Mouse (Mus musculus) adrenal gland, postnatal 14 days (tissue): ENCODE results near the gene Slc12a6. TPM values are rescaled to one million over a fixed set of nuclear protein-coding genes. Genes with fewer than 3 reads are reported as not detected.

ENCODE experiments used
- DNase-seq: peaks from one replicate; pipeline ENCODE4 v3.0.0; 2021; ENCODE audit warnings: mixed read lengths
- long read RNA-seq, 2 experiments: library from polyadenylated mRNA; stranded (forward); transcript quantifications; one replicate each; pipeline ENCODE4 v2.0.0; 2021
- total RNA-seq: library from RNA; stranded (reverse); gene quantifications from 2 replicates; pipeline ENCODE4 v1.2.3, GENCODE M21; 2021

The Slc12a6 gene
- total RNA-seq = 35.0 and 48.5 TPM in 2 replicates
- long read RNA-seq, experiment 1, full-length matches to known transcripts = 1 of 3 reads
- long read RNA-seq, experiment 1, partial matches to known transcripts = 2 of 3 reads
- long read RNA-seq, experiment 1, other reads (novel, unspliced or antisense) = 0 of 3 reads
- long read RNA-seq, experiment 2, full-length matches to known transcripts = 1 of 3 reads
- long read RNA-seq, experiment 2, partial matches to known transcripts = 2 of 3 reads
- long read RNA-seq, experiment 2, other reads (novel, unspliced or antisense) = 0 of 3 reads

DNA sequence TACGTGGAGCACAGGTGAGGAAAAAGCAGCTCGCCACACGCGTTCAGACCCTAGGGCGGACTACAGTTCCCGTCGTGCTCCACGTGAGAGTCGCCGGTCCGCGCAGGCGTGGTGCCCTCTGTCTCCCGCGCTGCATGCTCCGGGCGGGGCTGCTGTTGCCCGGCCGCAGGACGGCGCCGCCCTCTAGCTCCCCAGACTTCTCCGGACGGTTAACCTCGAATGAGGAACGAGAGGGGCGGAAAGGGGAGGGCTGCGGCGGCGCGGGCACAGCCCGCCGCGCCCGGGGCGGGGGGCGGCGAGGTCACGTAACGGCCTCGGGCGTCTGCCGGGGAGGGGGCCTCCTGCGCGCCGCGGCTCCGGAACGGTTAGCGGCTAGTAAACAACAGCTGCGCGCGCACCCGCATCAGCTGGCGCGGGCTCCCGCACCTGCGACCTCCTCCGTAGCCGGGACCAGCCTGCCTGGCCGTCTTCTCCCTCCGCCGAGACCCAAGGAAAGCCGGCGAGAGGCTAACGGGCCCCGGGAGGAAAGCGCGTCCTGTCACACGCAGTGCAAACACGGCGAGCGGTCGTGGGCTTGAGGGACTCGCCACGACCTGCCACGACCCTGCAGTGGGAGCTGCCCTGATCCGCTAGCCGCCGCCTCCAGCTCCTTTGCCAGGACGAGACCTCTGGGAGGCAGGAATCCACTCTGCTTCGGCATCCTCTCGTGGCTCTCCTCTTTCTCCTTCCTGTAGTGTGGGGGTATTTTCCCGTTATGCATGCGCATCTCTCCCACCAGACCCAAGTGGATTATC is at the start of gene Slc12a6:
Gene Slc12a6, plus strand, starts transcription at position 378 of the 794 bp plus-strand sequence.
- DNase-seq = peak; percentile 96

GRCm38 (mm10) chr2:112215977-112216376 is 49.6 kb upstream of the Slc12a6 start:
- DNase-seq = peak; percentile 9

DNA sequence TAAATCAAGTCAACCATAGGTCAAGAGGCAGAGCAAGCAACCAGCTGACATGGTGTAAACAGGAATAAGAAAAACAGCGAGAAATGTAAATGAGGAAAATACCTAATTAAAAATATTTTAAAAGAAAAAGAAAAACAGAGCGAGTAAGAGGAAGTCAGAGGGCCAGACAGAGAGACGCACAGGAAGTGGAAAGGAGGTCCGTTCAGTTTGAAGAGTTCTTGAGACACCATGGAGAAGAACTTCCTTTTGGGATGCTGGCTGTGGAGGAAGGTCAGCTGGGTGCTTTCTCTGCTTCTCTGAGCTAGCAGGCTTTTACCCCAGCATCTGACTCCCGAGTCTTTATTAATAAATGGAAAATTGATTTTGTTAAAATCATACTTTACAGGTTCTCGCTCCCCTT is 48.0 kb upstream of the Slc12a6 start:
- DNase-seq = no peak

GRCm38 (mm10) chr2:112220880-112221279 is 44.7 kb upstream of the Slc12a6 start:
- DNase-seq = no peak

DNA sequence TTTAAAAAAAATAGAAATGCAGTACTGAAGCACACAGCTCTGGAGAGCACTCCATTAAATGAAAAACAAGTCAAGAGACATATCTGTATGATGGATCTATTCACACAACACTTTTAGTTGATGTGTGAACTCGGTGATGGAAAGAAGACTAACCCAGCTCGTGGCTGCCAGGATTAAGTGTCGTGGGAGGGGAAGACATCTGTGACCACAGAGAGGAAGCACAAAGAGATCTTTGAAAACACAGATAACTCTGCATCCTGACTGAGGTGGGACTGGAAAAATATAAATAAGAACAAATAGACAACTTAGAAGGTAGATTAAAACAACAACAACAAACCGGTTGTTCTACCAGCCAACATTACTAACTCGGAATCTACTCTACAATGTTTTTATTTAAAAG is 43.0 kb upstream of the Slc12a6 start:
- DNase-seq = no peak

- DNase-seq = no peak
These were observed 41.3 kb upstream of the Slc12a6 start for GRCm38 (mm10) chr2:112224356-112224755.

DNA sequence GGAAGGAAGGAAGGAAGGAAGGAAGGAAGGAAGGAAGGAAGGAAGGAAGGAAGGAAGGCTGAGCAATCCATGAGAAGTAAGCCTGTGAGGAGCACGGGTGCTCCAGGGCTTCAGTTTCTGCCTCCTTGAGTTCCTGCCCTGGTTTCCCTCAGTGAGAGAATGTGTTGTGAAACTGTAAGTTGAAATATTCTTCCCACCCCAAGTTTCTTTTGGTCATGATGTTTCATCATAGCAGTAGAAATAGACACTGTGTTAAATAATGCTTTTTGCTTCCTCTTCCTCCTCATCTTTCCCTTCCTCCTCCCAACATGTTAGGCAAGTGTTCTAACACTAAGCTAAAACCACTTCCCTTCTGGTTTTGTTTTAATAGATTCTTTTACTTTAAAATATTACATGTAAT is 33.0 kb upstream of the Slc12a6 start:
- no peak for DNase-seq

GRCm38 (mm10) chr2:112236620-112237019 is 29.0 kb upstream of the Slc12a6 start:
- DNase-seq = no peak

DNA sequence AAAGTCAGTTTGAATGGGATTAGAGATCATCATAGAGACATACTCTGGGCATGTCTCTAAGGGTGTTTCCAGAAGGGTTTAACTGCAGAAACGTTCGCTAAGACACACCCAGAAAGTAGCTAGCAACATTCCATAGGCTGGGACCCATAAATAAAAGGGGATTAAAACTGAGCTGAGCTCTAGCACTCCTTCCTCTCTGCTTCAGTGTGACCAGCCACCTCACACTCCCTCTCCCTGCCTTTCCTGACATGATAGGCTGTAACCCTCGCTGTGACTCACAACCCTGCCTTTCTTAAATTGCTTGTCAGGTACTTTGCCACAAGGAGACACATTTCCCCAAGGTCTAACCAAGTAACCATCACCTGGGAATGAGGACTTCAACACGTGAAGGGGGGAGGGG is 27.6 kb upstream of the Slc12a6 start:
- DNase-seq = no peak

DNA sequence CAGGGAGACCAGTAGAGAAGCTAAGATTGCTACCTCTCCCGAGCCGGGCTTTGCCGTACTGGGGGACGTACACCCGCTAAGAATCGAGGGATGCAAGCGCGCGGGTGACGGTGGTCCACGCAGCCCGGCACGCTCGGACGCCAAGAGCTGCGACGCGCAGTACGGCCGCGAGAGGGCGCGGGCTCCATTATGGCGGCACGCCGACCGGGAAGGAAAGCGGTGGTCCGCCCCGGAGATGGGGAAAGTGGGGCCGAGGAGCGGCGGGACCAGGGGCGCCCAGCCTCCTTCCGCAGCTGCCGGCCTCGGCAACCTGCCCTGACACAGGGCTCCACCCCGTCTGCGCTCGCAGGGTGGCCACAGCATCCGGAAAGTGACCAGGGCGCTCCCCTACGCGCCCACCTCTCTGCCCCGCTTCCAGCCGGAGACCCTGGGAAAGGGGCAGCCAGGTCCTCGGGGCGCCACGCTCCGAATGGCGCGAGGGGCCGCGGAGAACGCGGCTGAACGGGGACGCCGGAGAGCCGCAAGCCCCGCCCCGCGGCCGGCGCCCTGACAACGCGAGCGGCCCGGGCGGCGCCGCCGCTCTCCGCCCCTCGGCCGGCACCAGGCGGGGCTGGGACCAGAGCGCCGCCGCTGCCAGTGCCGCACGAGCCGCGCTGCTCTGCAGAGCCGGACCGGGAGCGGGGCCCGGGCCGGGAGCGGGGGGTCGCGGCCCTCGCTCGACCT is 26.3 kb upstream of the Slc12a6 start, which contains the start of gene Lpcat4:
Gene Lpcat4, plus strand, starts transcription at position 257 of the 723 bp plus-strand sequence.
- DNase-seq = peak; percentile 92

GRCm38 (mm10) chr2:112239935-112240721 is 25.5 kb upstream of the Slc12a6 start:
- peak; percentile 30 for DNase-seq

DNA sequence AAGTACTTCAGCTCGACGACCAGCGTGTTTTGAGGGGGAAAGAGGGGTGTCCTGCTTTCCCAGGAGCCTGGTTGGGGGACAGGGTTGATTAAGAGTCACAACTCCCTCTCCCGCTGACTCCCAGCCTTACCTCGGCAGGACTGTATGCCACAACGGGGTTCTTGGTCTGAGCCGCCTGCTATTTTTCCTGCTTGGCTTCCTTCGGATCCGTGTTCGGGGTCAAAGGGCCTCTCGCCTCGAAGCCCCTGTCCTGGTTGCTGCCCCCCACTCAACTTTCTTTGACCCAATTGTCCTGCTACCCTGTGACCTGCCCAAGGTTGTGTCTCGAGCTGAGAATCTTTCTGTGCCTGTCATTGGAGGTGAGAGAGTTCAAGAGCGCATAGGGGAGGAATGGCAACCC is 23.8 kb upstream of the Slc12a6 start:
- no peak for DNase-seq

DNA sequence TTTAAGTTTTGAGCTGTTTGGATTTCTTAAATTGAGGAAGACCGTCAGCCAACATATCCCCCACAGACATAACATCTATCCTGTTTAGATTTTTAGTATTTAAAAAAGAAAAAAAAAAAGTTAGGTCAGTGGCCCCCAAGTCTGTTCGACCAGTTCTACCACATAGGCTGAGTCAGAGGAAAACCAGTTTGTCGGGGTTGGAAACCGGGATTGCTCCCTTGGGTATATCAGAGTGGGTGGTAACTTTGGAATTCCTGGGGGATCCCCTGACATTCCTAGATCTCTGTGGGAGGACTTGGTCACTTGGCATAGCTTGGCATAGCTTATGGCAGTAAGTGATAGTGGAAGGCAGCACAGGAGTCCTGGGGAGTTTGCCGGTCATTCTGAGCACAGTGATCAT is 20.3 kb upstream of the Slc12a6 start:
- DNase-seq = no peak

- DNase-seq = no peak
These were observed 19.4 kb upstream of the Slc12a6 start for GRCm38 (mm10) chr2:112246193-112246592.

DNA sequence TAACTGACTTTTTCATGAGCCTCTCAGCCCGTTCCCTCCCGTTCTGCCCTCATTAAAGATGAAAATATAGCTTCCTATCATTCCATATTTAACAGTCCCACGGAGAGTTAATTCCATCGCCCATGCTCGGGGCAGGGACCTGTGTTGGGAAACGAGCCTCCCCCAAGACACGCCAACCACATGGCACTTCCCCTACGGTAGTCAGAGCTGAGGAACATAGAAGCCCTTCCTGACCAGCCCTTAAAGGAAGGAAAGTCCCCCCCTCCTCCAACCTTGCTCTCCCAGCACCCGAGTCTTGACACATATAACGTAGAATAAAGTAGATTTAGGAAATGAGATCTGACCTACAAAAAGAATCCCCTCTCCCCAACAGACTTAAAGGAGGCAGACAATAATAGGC is 18.3 kb upstream of the Slc12a6 start:
- DNase-seq = no peak

DNA sequence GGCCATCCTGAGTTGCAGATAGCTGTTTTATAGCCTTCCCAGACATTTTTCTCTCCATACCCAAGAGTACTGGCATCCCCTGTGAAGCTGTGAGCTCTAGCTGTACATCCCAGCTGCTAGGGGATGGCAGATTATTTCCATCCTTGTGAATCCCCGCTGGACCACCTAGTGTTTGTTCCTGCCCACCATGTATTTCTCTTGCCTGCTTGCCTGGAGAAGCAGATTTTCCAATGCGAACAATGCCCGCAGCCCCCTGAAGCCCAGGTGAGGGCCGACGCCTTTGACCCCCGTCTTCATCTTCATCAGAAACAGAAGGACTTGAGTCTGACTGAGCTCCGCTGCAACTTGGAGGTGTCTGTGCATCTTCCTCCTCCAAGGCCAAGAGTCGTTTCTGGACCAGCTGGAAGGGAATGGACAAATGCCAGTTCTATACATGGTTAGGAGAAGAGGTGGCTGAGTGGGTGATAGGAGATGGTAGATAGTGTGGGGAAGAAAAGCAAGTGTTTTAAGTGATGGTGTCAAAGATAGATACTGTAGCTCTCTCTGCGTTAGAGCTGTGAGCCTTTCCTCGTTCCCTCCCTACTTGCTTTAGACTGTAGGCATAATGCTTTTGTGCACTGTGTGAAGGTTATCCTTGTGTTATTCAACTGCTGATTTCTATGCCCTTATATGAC is 15.7 kb upstream of the Slc12a6 start:
- no peak for DNase-seq

DNA sequence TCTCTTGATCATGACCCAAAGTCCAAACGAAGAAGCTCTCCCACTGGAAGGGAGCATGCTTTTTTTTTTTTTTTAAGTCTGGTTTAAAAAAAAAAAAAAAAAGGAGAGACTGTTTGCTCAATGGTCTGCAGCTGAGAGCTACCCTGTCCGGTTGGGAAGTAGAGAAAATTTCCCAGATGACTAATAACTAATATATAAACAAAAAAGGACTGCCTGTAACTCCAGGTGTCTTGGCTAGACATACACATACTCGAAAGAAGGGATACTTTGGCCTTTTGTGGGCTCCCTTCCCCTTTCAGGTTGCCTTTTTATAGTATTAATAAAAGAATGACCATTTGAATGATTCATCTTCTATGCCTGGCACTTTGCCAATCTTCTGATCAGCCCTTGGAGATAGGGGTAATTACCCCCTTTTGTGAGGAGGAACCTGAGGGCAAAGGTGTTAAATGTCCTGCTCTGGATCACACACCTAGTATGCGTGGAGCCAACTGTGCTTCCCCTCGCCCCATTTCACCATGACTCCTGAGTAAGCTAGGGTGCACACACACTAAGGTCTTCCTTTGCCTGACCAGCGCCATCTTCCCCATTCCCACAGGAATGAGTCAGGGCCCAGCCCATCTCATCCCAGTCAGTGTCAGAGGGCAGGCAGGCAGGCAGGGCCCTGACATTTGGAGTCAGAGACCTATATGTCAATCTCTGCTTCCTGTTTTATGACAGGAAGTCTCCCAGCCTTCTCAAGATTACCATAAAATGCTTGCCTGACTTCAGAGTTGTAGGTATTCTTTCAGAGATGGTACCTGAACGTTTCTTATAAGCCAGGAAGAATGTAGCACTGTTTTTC is 10.7 kb upstream of the Slc12a6 start:
- DNase-seq = peak; percentile 57

- no peak for DNase-seq
These were observed 6.2 kb upstream of the Slc12a6 start, which contains the start of gene Nutm1 for GRCm38 (mm10) chr2:112259241-112259962. Gene Nutm1, minus strand, starts transcription at chr2:112259291.

DNA sequence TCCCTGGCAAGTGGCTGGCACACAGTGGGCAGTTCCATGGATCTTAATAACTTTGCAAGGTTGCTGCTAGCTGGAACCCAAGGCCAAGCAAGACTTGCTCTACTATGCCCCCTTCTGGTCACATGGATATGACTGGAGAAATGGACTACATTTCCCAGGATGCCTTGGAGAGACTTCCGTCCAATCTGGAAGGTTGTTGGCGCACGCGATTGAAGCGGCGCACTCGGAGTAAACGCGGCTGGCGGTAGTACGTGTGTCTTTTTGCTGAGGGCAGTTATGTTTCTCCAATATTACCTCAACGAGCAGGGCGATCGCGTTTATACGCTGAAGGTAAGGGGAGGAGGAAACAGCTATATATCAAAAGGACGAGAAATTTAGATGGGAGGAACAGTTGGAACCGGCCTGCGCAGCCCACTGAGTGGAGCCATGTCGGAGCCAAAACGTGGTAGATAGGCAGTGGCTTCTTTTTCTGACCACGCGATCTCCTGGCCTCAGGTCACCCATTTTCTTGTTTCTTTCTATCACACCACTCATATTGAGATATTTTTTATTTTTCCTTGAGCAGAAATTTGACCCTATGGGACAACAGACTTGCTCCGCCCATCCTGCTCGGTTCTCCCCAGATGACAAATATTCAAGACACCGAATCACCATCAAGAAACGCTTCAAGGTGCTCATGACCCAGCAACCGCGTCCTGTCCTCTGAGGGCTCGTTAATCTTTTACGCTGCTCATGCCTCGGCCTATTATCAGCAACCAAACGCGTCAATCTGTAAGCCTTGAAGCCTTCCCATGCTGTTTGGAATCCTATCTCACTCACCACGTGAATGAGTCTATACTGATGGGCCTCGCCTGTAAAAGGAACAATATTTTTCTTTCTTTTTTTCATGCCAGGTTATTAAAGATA is 3.6 kb upstream of the Slc12a6 start, which contains the start of gene Nop10:
Gene Nop10, plus strand, starts transcription at position 179 of the 906 bp plus-strand sequence.
- peak; percentile 90 for DNase-seq
